Mouse (Mus musculus): Measurements from ENCODE around the gene Sgsm1.

The Sgsm1 gene

GRCm38 (mm10) chr5:113280138-113280856 lies 30.3 kb downstream of the Sgsm1 start:
- no peak for DNase-seq

- DNase-seq, result no peak
These were observed 34.7 kb downstream of the Sgsm1 start for GRCm38 (mm10) chr5:113275839-113276238.

- no peak for DNase-seq
These were observed 39.3 kb downstream of the Sgsm1 start for GRCm38 (mm10) chr5:113271207-113271811.

GRCm38 (mm10) chr5:113270043-113270442 lies 40.5 kb downstream of the Sgsm1 start:
- DNase-seq, result no peak

GRCm38 (mm10) chr5:113268246-113268645 lies 42.3 kb downstream of the Sgsm1 start:
- DNase-seq, result no peak

- DNase-seq, result no peak
These were observed 44.9 kb downstream of the Sgsm1 start for GRCm38 (mm10) chr5:113265637-113266036.

GRCm38 (mm10) chr5:113250806-113251205 lies 59.8 kb downstream of the Sgsm1 start:
- DNase-seq, result no peak

- no peak for DNase-seq
These were observed 61.2 kb downstream of the Sgsm1 start for GRCm38 (mm10) chr5:113249263-113249930.

- no peak for DNase-seq
These were observed 80.4 kb downstream of the Sgsm1 start for GRCm38 (mm10) chr5:113230196-113230595.

GRCm38 (mm10) chr5:113226632-113227102 lies 83.9 kb downstream of the Sgsm1 start, which contains the start of gene Tmem211:
Gene Tmem211 (plus strand): TSS chr5:113226909.
- peak; percentile 36 to 41 for DNase-seq

- no peak for DNase-seq
These were observed 84.7 kb downstream of the Sgsm1 start for GRCm38 (mm10) chr5:113225686-113226435.

GRCm38 (mm10) chr5:113225271-113225670 lies 85.3 kb downstream of the Sgsm1 start:
- no peak for DNase-seq

GRCm38 (mm10) chr5:113223888-113224287 lies 86.7 kb downstream of the Sgsm1 start:
- no peak for DNase-seq

- DNase-seq, result peak; percentile 60 to 62
These were observed 89.3 kb downstream of the Sgsm1 start, which contains the start of gene 2900026A02Rik for GRCm38 (mm10) chr5:113221147-113221865. Gene 2900026A02Rik (minus strand): TSS chr5:113221236.

- DNase-seq, result no peak
These were observed 90.0 kb downstream of the Sgsm1 start for GRCm38 (mm10) chr5:113220383-113221146.

GRCm38 (mm10) chr5:113219876-113220275 lies 90.7 kb downstream of the Sgsm1 start:
- DNase-seq, result no peak

GRCm38 (mm10) chr5:113219450-113219849 lies 91.1 kb downstream of the Sgsm1 start:
- DNase-seq, result no peak

GRCm38 (mm10) chr5:113218617-113219235 lies 91.9 kb downstream of the Sgsm1 start:
- DNase-seq, result no peak

- no peak for DNase-seq
These were observed 93.5 kb downstream of the Sgsm1 start for GRCm38 (mm10) chr5:113217076-113217475.

GRCm38 (mm10) chr5:113216328-113216960 lies 94.1 kb downstream of the Sgsm1 start:
- no peak for DNase-seq

Measured in B cell, adult 2 months (primary cell).